Mouse (Mus musculus): ENCODE measurements around the gene Scap. TPM values are rescaled to one million over a fixed set of nuclear protein-coding genes. Genes with fewer than 3 reads are reported as not detected.

Gene Scap
- polyA plus RNA-seq, 1 experiment from 2014 or later, result 28.4 TPM

GRCm38 (mm10) chr9:110340037-110340750 lies 7.1 kb downstream of the Scap start:
- 78% methylated on average over 5 of the region's 5 CpGs for WGBS
- Histone ChIP-seq H3K4me3 (ENCODE audit: low read depth, low read length) (no peak overlapping the region), H3K9me3 (ENCODE audit: control insufficient read depth, low read depth, low read length) (no peaks in the 10 kb centered on the region), H3K9ac (replicated peaks; ENCODE audit: low read depth, low read length) (no peak overlapping the region), H3K4me2 (replicated peaks; ENCODE audit: low read depth, low read length) (no peak overlapping the region), H3K36me3 (ENCODE audit: control insufficient read depth, insufficient read depth, low read length) (no peaks in the 10 kb centered on the region), H3K27ac (ENCODE audit: low read length) (no peak overlapping the region), H3K4me1 (ENCODE audit: control insufficient read depth, insufficient read depth, low read length) (0 out of 2 replicates have a peak, but pooled peaks cover 3% of the 10 kb centered on the region), H3K27me3 (ENCODE audit: control insufficient read depth, insufficient read depth, low read length) (no peaks in the 10 kb centered on the region)
- ATAC-seq (ENCODE audit: insufficient number of reproducible peaks, insufficient read depth, low FRiP score, low read depth), result no peak

- no peak overlapping the region for H3K9ac ChIP-seq (replicated peaks; ENCODE audit: low read depth, low read length)
- no peak for ATAC-seq (ENCODE audit: insufficient number of reproducible peaks, insufficient read depth, low FRiP score, low read depth)
- no peaks in the 10 kb centered on the region for H3K27me3 ChIP-seq (ENCODE audit: control insufficient read depth, insufficient read depth, low read length)
- no peaks in the 10 kb centered on the region for H3K36me3 ChIP-seq (ENCODE audit: control insufficient read depth, insufficient read depth, low read length)
- no peak overlapping the region for H3K27ac ChIP-seq (ENCODE audit: low read length)
- H3K9me3 ChIP-seq (ENCODE audit: control insufficient read depth, low read depth, low read length), result no peaks in the 10 kb centered on the region
- 75% methylated on average over 8 of the region's 8 CpGs for WGBS
- 0 out of 2 replicates have a peak, but pooled peaks cover 3% of the 10 kb centered on the region for H3K4me1 ChIP-seq (ENCODE audit: control insufficient read depth, insufficient read depth, low read length)
- H3K4me2 ChIP-seq (replicated peaks; ENCODE audit: low read depth, low read length), result no peak overlapping the region
- no peak overlapping the region for H3K4me3 ChIP-seq (ENCODE audit: low read depth, low read length)
These were observed 8.9 kb downstream of the Scap start for GRCm38 (mm10) chr9:110342008-110342407.

GRCm38 (mm10) chr9:110343805-110344204 lies 10.7 kb downstream of the Scap start:
- no peak overlapping the region for H3K4me3 ChIP-seq (ENCODE audit: low read depth, low read length)
- 0 out of 2 replicates have a peak, but pooled peaks cover 3% of the 10 kb centered on the region for H3K4me1 ChIP-seq (ENCODE audit: control insufficient read depth, insufficient read depth, low read length)
- H3K27me3 ChIP-seq (ENCODE audit: control insufficient read depth, insufficient read depth, low read length), result no peaks in the 10 kb centered on the region
- no peak overlapping the region for H3K9ac ChIP-seq (replicated peaks; ENCODE audit: low read depth, low read length)
- 35% methylated on average over 6 of the region's 6 CpGs for WGBS
- H3K4me2 ChIP-seq (replicated peaks; ENCODE audit: low read depth, low read length), result no peak overlapping the region
- H3K36me3 ChIP-seq (ENCODE audit: control insufficient read depth, insufficient read depth, low read length), result no peaks in the 10 kb centered on the region
- no peak for ATAC-seq (ENCODE audit: insufficient number of reproducible peaks, insufficient read depth, low FRiP score, low read depth)
- H3K9me3 ChIP-seq (ENCODE audit: control insufficient read depth, low read depth, low read length), result no peaks in the 10 kb centered on the region
- no peak overlapping the region for H3K27ac ChIP-seq (ENCODE audit: low read length)

- Histone ChIP-seq H3K9me3 (ENCODE audit: control insufficient read depth, low read depth, low read length) (no peaks in the 10 kb centered on the region), H3K4me3 (ENCODE audit: low read depth, low read length) (no peak overlapping the region), H3K4me2 (replicated peaks; ENCODE audit: low read depth, low read length) (no peak overlapping the region), H3K4me1 (ENCODE audit: control insufficient read depth, insufficient read depth, low read length) (0 out of 2 replicates have a peak, but pooled peaks cover 3% of the 10 kb centered on the region), H3K27me3 (ENCODE audit: control insufficient read depth, insufficient read depth, low read length) (no peaks in the 10 kb centered on the region), H3K9ac (replicated peaks; ENCODE audit: low read depth, low read length) (no peak overlapping the region), H3K27ac (ENCODE audit: low read length) (no peak overlapping the region), H3K36me3 (ENCODE audit: control insufficient read depth, insufficient read depth, low read length) (no peaks in the 10 kb centered on the region)
- WGBS, result 47% methylated on average over 7 of the region's 7 CpGs
- ATAC-seq (ENCODE audit: insufficient number of reproducible peaks, insufficient read depth, low FRiP score, low read depth), result no peak
These were observed 12.1 kb downstream of the Scap start for GRCm38 (mm10) chr9:110345057-110345739.

- Histone ChIP-seq H3K27ac (ENCODE audit: low read length) (no peak overlapping the region), H3K36me3 (ENCODE audit: control insufficient read depth, insufficient read depth, low read length) (peaks cover 4% of the 10 kb centered on the region; the same call in 1 of the 2 replicates), H3K9me3 (ENCODE audit: control insufficient read depth, low read depth, low read length) (no peaks in the 10 kb centered on the region), H3K9ac (replicated peaks; ENCODE audit: low read depth, low read length) (no peak overlapping the region), H3K4me1 (ENCODE audit: control insufficient read depth, insufficient read depth, low read length) (0 out of 2 replicates have a peak, but pooled peaks cover 3% of the 10 kb centered on the region), H3K4me3 (ENCODE audit: low read depth, low read length) (no peak overlapping the region), H3K27me3 (ENCODE audit: control insufficient read depth, insufficient read depth, low read length) (no peaks in the 10 kb centered on the region), H3K4me2 (replicated peaks; ENCODE audit: low read depth, low read length) (no peak overlapping the region)
- no peak for ATAC-seq (ENCODE audit: insufficient number of reproducible peaks, insufficient read depth, low FRiP score, low read depth)
- WGBS, result 69% methylated on average over 4 of the region's 4 CpGs
These were observed 15.8 kb downstream of the Scap start for GRCm38 (mm10) chr9:110348899-110349298.

GRCm38 (mm10) chr9:110350188-110350587 lies 17.1 kb downstream of the Scap start:
- Histone ChIP-seq H3K9ac (replicated peaks; ENCODE audit: low read depth, low read length) (no peak overlapping the region), H3K27me3 (ENCODE audit: control insufficient read depth, insufficient read depth, low read length) (no peaks in the 10 kb centered on the region), H3K4me2 (replicated peaks; ENCODE audit: low read depth, low read length) (no peak overlapping the region), H3K4me1 (ENCODE audit: control insufficient read depth, insufficient read depth, low read length) (0 out of 2 replicates have a peak, but pooled peaks cover 3% of the 10 kb centered on the region), H3K4me3 (ENCODE audit: low read depth, low read length) (no peak overlapping the region), H3K9me3 (ENCODE audit: control insufficient read depth, low read depth, low read length) (no peaks in the 10 kb centered on the region), H3K36me3 (ENCODE audit: control insufficient read depth, insufficient read depth, low read length) (peaks cover 4% of the 10 kb centered on the region; the same call in 1 of the 2 replicates), H3K27ac (ENCODE audit: low read length) (no peak overlapping the region)
- WGBS, result 80% methylated on average over 5 of the region's 5 CpGs
- ATAC-seq (ENCODE audit: insufficient number of reproducible peaks, insufficient read depth, low FRiP score, low read depth), result no peak

GRCm38 (mm10) chr9:110350612-110351011 lies 17.5 kb downstream of the Scap start:
- no peak overlapping the region for H3K27ac ChIP-seq (ENCODE audit: low read length)
- H3K4me2 ChIP-seq (replicated peaks; ENCODE audit: low read depth, low read length), result no peak overlapping the region
- H3K9ac ChIP-seq (replicated peaks; ENCODE audit: low read depth, low read length), result no peak overlapping the region
- 79% methylated on average over 5 of the region's 5 CpGs for WGBS
- H3K4me3 ChIP-seq (ENCODE audit: low read depth, low read length), result no peak overlapping the region
- H3K36me3 ChIP-seq (ENCODE audit: control insufficient read depth, insufficient read depth, low read length), result peaks cover 4% of the 10 kb centered on the region; the same call in 1 of the 2 replicates
- no peaks in the 10 kb centered on the region for H3K27me3 ChIP-seq (ENCODE audit: control insufficient read depth, insufficient read depth, low read length)
- no peak for ATAC-seq (ENCODE audit: insufficient number of reproducible peaks, insufficient read depth, low FRiP score, low read depth)
- H3K4me1 ChIP-seq (ENCODE audit: control insufficient read depth, insufficient read depth, low read length), result 0 out of 2 replicates have a peak, but pooled peaks cover 3% of the 10 kb centered on the region
- no peaks in the 10 kb centered on the region for H3K9me3 ChIP-seq (ENCODE audit: control insufficient read depth, low read depth, low read length)

- H3K4me2 ChIP-seq (replicated peaks; ENCODE audit: low read depth, low read length), result no peak overlapping the region
These were observed 18.3 kb downstream of the Scap start for GRCm38 (mm10) chr9:110351350-110351749.

More at GRCm38 (mm10) chr9:110351350-110351749, 18.3 kb downstream of the Scap start:
- Histone ChIP-seq H3K27me3 (ENCODE audit: control insufficient read depth, insufficient read depth, low read length) (no peaks in the 10 kb centered on the region), H3K9me3 (ENCODE audit: control insufficient read depth, low read depth, low read length) (no peaks in the 10 kb centered on the region), H3K36me3 (ENCODE audit: control insufficient read depth, insufficient read depth, low read length) (peaks cover 4% of the 10 kb centered on the region; the same call in 1 of the 2 replicates), H3K9ac (replicated peaks; ENCODE audit: low read depth, low read length) (no peak overlapping the region), H3K27ac (ENCODE audit: low read length) (no peak overlapping the region), H3K4me3 (ENCODE audit: low read depth, low read length) (no peak overlapping the region), H3K4me1 (ENCODE audit: control insufficient read depth, insufficient read depth, low read length) (0 out of 2 replicates have a peak, but pooled peaks cover 3% of the 10 kb centered on the region)
- 89% methylated on average over 2 of the region's 2 CpGs for WGBS
- ATAC-seq (ENCODE audit: insufficient number of reproducible peaks, insufficient read depth, low FRiP score, low read depth), result no peak

Measured in stomach, embryonic 14.5 days (tissue).